Mouse (Mus musculus) C2C12 (cell line): ENCODE results near the gene Trim5. TPM values are rescaled to one million over a fixed set of nuclear protein-coding genes. Genes with fewer than 3 reads are reported as not detected.
"Not testable (repeated sequence)": the region's sequence is repeated elsewhere in the genome, so short reads cannot be mapped to it uniquely, and the experiment has no call there.

Source experiments
- H3K27me3 ChIP-seq: one replicate; pipeline ENCODE4 v1.6.1; 2011; ENCODE audit not compliant: control insufficient read depth, insufficient read depth, insufficient read length
- H3K36me3 ChIP-seq: one replicate; pipeline ENCODE4 v1.6.1; 2011; ENCODE audit not compliant: control insufficient read depth, insufficient read depth
- H3K4me3 ChIP-seq: one replicate; pipeline ENCODE4 v1.5.1; 2011; ENCODE audit warnings: mild to moderate bottlenecking, control low read depth; ENCODE audit not compliant: poor library complexity, insufficient read depth, severe bottlenecking
- H3K79me2 ChIP-seq: one replicate; pipeline ENCODE4 v1.6.1; 2011; ENCODE audit not compliant: control insufficient read depth, insufficient read depth
- H3K79me3 ChIP-seq: one replicate; pipeline ENCODE4 v1.6.1; 2011; ENCODE audit warnings: low read depth, control low read depth
- H3ac ChIP-seq: one replicate; pipeline ENCODE3; 2011; ENCODE audit warnings: low read depth; ENCODE audit not compliant: control insufficient read depth, insufficient read length
- CEBPB ChIP-seq: IDR thresholded peaks from one replicate; pipeline ENCODE4 v1.6.1; 2011; ENCODE audit warnings: low read depth, mild to moderate bottlenecking, control low read depth, moderate library complexity
- CTCF ChIP-seq: IDR thresholded peaks from one replicate; pipeline ENCODE4 v1.5.1; 2011; ENCODE audit not compliant: control insufficient read depth, insufficient read depth, insufficient read length
- FOSL1 ChIP-seq: IDR thresholded peaks from one replicate; pipeline ENCODE4 v1.8.0; 2011; ENCODE audit warnings: mild to moderate bottlenecking, low read length; ENCODE audit not compliant: poor library complexity, insufficient read depth, severe bottlenecking
- MAX ChIP-seq: IDR thresholded peaks from one replicate; pipeline ENCODE4 v1.6.1; 2011; ENCODE audit warnings: mild to moderate bottlenecking, control low read depth
- MYOD1 ChIP-seq: IDR thresholded peaks from one replicate; pipeline ENCODE4 v1.6.1; 2011; ENCODE audit warnings: low read depth; ENCODE audit not compliant: control insufficient read depth, insufficient read length
- MYOG ChIP-seq: IDR thresholded peaks from one replicate; pipeline ENCODE4 v1.6.1; 2011; ENCODE audit not compliant: control insufficient read depth, insufficient read length; ENCODE audit errors: extremely low read depth
- USF1 ChIP-seq: IDR thresholded peaks from one replicate; pipeline ENCODE4 v1.6.1; 2011; ENCODE audit warnings: low read depth, mild to moderate bottlenecking, control low read depth, moderate library complexity
- long read RNA-seq, 2 experiments: library from polyadenylated mRNA; unstranded; transcript quantifications; one replicate each; pipeline ENCODE4 v2.0.0; 2019 to 2020
- polyA plus RNA-seq: library from polyadenylated mRNA; unstranded; fragments of >200 nt; fragmentation: generic; extraction: Trizol; gene quantifications from one replicate; pipeline ENCODE4 v1.2.1, GENCODE M21; 2012; ENCODE audit warnings: missing spikeins

Gene Trim5
- polyA plus RNA-seq = not detected
- long read RNA-seq, experiment 1 = 0 reads
- long read RNA-seq, experiment 2 = 0 reads

DNA sequence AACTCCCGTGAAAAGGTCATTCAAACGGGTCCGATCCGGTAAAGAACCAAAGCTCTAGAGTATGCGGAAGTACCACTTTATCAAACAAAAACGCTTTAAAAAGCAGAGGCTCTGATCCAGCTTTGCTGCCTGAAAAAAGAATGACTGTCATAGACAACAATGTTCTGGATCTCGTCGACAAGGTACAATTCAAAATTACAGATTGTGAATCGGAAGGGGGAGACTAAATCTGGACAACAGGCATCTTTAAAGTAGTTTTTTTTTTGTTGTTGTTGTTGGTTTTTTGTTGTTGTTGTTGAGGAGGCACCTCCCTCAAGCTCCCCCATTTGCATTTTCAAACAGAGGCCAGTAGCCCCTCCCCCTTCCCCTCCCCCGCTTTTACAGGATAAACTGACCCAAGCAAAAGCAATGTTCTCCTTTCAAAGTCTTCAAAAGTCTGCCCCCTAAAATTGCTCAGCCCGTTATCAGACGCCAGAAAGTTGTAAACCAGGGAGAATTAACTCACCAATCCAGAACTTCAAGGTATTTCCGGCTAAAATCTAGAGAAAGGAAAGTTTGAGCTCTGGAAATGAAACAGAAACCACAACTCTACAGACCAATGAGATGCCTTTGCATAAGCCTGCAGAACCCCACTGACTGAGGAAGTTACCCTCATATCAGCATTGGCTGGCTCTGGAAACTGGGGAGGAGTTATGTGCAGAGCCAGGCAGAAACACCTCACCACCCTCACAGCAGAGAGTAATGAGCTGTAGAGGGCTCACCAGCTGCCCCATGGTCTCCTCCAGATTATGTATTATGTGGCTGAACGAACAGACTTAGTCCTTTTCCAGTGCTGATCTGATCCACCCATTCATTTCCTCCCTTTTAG lies at the start of gene Trim5:
Gene Trim5 (minus strand): TSS at position 519 of the 868 bp plus-strand sequence.
- not testable (repeated sequence) for H3K4me3 ChIP-seq, H3ac ChIP-seq, H3K36me3 ChIP-seq

DNA sequence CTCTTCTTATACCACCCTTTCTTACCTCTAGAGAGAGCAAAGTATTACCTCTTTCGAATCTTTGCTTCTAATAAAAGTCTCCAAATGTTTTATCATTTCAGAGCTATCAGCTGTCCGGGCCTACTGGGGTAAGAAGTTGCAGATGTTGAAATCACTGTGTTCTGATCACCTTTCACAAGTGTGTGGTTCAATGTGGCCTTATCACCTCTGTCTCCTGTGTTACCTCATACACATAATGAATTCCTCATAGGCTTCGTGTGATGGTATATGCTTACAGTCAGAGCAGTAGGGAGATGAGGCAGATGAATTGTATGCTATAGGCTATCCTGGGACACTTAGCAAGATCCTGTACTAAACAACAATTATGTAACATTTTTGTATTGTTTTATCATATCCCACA lies 47.7 kb upstream of the Trim5 start:
- H3K27me3 ChIP-seq, H3K36me3 ChIP-seq, H3K79me3 ChIP-seq, H3K79me2 ChIP-seq, H3K4me3 ChIP-seq, H3ac ChIP-seq: not testable (repeated sequence)

More for the DNA sequence above, at the start of gene Trim5:
- not testable (repeated sequence) for H3K79me2 ChIP-seq, H3K27me3 ChIP-seq, H3K79me3 ChIP-seq

DNA sequence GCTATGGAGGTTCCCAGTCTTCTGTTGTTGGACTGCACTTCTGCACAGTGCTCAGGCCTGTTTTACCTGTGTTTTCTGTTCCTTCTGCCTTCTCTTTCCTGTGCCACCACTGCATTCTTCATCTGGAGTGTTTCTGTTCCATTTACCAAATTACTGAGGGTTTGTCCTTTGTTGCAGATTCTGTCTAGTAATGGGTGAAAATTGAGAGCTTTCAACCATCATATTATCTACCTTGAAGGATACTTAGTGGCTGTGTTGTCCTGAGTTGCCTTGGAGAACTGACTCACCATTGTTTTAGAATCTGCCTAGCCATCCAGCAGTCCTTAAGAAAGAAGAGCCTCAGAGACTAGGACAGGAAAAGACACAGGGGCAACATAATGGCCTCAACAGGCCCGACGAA lies 41.3 kb upstream of the Trim5 start, which contains the start of gene Trim34b:
Gene Trim34b (plus strand): TSS at position 301 of the 400 bp plus-strand sequence.
- not testable (repeated sequence) for H3ac ChIP-seq

DNA sequence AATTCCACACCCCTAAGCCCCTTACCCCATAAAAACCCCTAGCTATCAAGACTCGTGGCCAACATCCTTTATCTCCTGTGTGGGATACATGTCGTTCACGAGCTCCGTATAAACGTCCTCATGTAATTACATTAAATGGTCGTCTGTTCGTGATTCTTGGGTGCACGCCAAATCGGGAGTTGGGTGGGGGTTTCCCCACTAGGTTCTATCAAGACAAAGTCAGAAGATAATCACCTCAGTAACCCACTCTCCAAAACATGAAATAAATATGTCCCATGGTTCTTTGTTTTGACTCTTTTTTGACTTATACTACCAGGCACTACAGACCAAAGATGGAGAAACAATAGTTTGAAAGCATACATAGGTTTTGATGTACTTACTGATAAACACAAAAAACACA lies 34.1 kb upstream of the Trim5 start:
- Histone ChIP-seq H3K79me3 (no peaks in the 10 kb centered on the region), H3K4me3 (no peak overlapping the region)
- TF ChIP-seq MAX (no peak), CTCF (no peak), FOSL1 (no peak), USF1 (no peak), MYOD1 (no peak), MYOG (no peak)

More for the DNA sequence above, 41.3 kb upstream of the Trim5 start, which contains the start of gene Trim34b:
- not testable (repeated sequence) for H3K27me3 ChIP-seq, H3K79me2 ChIP-seq, H3K4me3 ChIP-seq, H3K36me3 ChIP-seq, H3K79me3 ChIP-seq

DNA sequence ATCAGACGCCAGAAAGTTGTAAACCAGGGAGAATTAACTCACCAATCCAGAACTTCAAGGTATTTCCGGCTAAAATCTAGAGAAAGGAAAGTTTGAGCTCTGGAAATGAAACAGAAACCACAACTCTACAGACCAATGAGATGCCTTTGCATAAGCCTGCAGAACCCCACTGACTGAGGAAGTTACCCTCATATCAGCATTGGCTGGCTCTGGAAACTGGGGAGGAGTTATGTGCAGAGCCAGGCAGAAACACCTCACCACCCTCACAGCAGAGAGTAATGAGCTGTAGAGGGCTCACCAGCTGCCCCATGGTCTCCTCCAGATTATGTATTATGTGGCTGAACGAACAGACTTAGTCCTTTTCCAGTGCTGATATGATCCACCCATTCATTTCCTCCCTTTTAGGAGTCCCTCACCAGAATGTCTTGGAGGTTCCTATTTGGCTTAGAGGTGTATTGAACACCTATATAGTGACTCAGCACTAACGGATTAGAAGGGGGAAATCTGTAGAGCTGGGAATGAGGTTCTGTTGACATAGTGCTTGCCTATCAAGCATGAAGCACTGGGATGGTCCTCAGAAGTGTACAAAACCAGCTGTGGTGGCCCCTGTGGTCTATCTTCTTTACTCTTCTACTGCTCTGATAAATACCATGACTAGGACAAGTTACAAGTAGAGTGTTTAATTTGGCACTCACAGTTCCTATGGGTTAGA lies 27.6 kb upstream of the Trim5 start, which contains the start of gene Trim12a:
Gene Trim12a (minus strand): TSS at position 98 of the 712 bp plus-strand sequence.
- not testable (repeated sequence) for H3ac ChIP-seq, H3K4me3 ChIP-seq, H3K79me2 ChIP-seq, H3K79me3 ChIP-seq, H3K36me3 ChIP-seq, H3K27me3 ChIP-seq

More for the DNA sequence above, 34.1 kb upstream of the Trim5 start:
- Histone ChIP-seq H3ac (no peak overlapping the region), H3K27me3 (no peaks in the 10 kb centered on the region), H3K36me3 (no peaks in the 10 kb centered on the region), H3K79me2 (no peaks in the 10 kb centered on the region)

DNA sequence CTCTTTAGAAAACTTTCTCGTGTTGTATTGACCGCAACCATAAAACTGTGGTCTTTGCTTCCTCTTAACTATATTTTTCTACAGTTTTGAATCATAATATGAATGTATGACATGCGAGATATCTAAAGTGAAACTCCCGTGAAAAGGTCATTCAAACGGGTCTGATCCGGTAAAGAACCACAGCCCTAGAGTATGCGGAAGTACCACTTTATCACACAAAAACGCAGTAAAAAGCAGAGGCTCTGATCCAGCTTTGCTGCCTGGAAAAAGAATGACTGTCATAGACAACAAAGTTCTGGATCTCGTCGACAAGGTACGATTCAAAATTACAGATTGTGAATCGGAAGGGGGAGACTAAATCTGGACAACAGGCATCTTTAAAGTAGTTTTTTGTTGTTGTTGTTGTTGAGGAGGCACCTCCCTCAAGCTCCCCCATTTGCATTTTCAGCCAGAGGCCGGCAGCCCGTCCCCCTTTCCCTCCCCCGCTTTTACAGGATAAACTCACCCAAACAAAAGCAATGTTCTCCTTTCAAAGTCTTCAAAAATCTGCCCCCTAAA lies 27.0 kb upstream of the Trim5 start:
- TF ChIP-seq MYOD1 (no peak), USF1 (no peak), CTCF (no peak), MYOG (no peak), CEBPB (no peak), FOSL1 (no peak), MAX (no peak)
- Histone ChIP-seq H3K79me3 (no peaks in the 10 kb centered on the region), H3K27me3 (no peaks in the 10 kb centered on the region), H3K4me3 (no peak overlapping the region), H3K79me2 (no peaks in the 10 kb centered on the region), H3K36me3 (no peaks in the 10 kb centered on the region), H3ac (no peak overlapping the region)
